Mouse (Mus musculus) midbrain, embryonic 10.5 days (tissue): ENCODE results near the gene Mrps5. TPM values are rescaled to one million over a fixed set of nuclear protein-coding genes. Genes with fewer than 3 reads are reported as not detected.

Source experiments
- DNase-seq: peaks from one replicate; pipeline ENCODE4 v3.0.0-alpha.2; 2017; ENCODE audit warnings: low spot score
- H3K27ac ChIP-seq: fragments of 300-500 bp; sonication (generic); replicated peaks from 2 replicates; pipeline ENCODE4 v1.5.1; 2016; ENCODE audit warnings: mild to moderate bottlenecking
- H3K27me3 ChIP-seq: fragments of 300-500 bp; sonication (generic); 2 replicates; pipeline ENCODE4 v1.6.1; 2016; ENCODE audit warnings: low read depth, mild to moderate bottlenecking; ENCODE audit not compliant: poor library complexity, severe bottlenecking
- H3K36me3 ChIP-seq: fragments of 300-500 bp; sonication (generic); 2 replicates; pipeline ENCODE4 v1.6.1; 2016; ENCODE audit warnings: mild to moderate bottlenecking, moderate library complexity
- H3K4me1 ChIP-seq: fragments of 300-500 bp; sonication (generic); 2 replicates; pipeline ENCODE4 v1.6.1; 2016
- H3K4me3 ChIP-seq: fragments of 300-500 bp; sonication (generic); 2 replicates; pipeline ENCODE4 v1.5.1; 2016; ENCODE audit warnings: mild to moderate bottlenecking, moderate library complexity
- H3K9me3 ChIP-seq: fragments of 300-500 bp; sonication (generic); replicated peaks from 2 replicates; pipeline ENCODE4 v1.6.1; 2016; ENCODE audit warnings: mild to moderate bottlenecking
- WGBS: fragments of 180-500 bp; shearing (Covaris S2); methylation state at CpG from one replicate; pipeline ENCODE4 v1.1.7; 2016; 5-methylcytosine and 5-hydroxymethylcytosine counted together
- polyA plus RNA-seq: library from polyadenylated mRNA; unstranded; fragments of >200 nt; fragmentation: Nextera tagmentation; extraction: Ambion mirVana; gene quantifications from 2 replicates; pipeline ENCODE4 v1.2.1, GENCODE M21; 2016

The Mrps5 gene
- 169 and 178 TPM in 2 replicates for polyA plus RNA-seq

GRCm38 (mm10) chr2:127586694-127587513 is at the start of gene Mrps5, which contains the start of gene Zfp661:
TSS of gene Mrps5 (plus strand) at chr2:127587222.
TSS of gene Zfp661 (minus strand) at chr2:127587094.
- no peaks in the 10 kb centered on the region for H3K27me3 ChIP-seq
- H3K36me3 ChIP-seq, result peaks cover 13% of the 10 kb centered on the region
- 6% methylated on average over 39 of the region's 39 CpGs for WGBS
- peak within 1 kb of the TSS; percentile 100 for H3K27ac ChIP-seq
- peak within 1 kb of the TSS; percentile 81 for H3K4me3 ChIP-seq
- peaks cover 44% of the 10 kb centered on the region for H3K4me1 ChIP-seq
- DNase-seq, result peak; percentile 90
- no peaks in the 10 kb centered on the region for H3K9me3 ChIP-seq

GRCm38 (mm10) chr2:127537548-127537947 is 49.5 kb upstream of the Mrps5 start:
- H3K9me3 ChIP-seq, result no peaks in the 10 kb centered on the region
- no peak overlapping the region for H3K27ac ChIP-seq
- no peaks in the 10 kb centered on the region for H3K36me3 ChIP-seq
- H3K4me3 ChIP-seq, result no peak overlapping the region
- DNase-seq, result no peak
- WGBS, result 80% methylated on average over 3 of the region's 3 CpGs
- H3K27me3 ChIP-seq, result peaks cover 51% of the 10 kb centered on the region
- H3K4me1 ChIP-seq, result peaks cover 9% of the 10 kb centered on the region

DNA sequence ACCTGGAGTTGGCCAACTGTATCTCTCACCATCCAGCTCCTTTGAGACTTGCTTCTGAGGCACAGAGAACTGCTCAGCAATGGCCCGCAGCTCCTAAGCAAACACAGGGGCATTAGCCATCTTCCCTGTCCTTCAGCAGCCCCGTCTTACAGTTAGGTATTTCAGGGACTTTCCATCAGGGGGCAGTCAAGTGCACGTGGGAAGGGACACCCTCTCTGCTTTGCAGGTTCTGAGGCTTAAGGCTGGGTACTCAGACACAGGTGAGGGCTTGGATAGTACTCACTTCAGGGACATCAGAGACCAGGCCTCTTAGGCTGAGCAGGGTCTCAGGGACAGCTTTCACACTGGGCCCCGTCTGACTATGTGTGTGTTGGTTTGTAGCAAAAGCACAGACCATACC is 47.5 kb upstream of the Mrps5 start:
- Histone ChIP-seq H3K9me3 (no peaks in the 10 kb centered on the region), H3K27ac (no peak overlapping the region), H3K36me3 (no peaks in the 10 kb centered on the region), H3K4me3 (no peak overlapping the region), H3K4me1 (peaks cover 9% of the 10 kb centered on the region), H3K27me3 (peaks cover 63% of the 10 kb centered on the region)
- WGBS, result 34% methylated on average over 4 of the region's 4 CpGs
- DNase-seq, result no peak

- 0 out of 2 replicates have a peak within 1 kb of the TSS, but pooled peaks have one; percentile 13 for H3K27ac ChIP-seq
- peak within 1 kb of the TSS; percentile 41 for H3K4me3 ChIP-seq
- no peaks in the 10 kb centered on the region for H3K9me3 ChIP-seq
- DNase-seq, result no peak
- H3K27me3 ChIP-seq, result peaks cover 63% of the 10 kb centered on the region
- no peaks in the 10 kb centered on the region for H3K36me3 ChIP-seq
- 3% methylated on average over 29 of the region's 29 CpGs for WGBS
- peaks cover 9% of the 10 kb centered on the region for H3K4me1 ChIP-seq
Observed at GRCm38 (mm10) chr2:127541185-127541584, 45.8 kb upstream of the Mrps5 start, which contains the start of gene Prom2. TSS of gene Prom2 (minus strand) at chr2:127541467.

GRCm38 (mm10) chr2:127541697-127542096 is 45.3 kb upstream of the Mrps5 start:
- DNase-seq, result no peak
- Histone ChIP-seq H3K27ac (no peak overlapping the region), H3K9me3 (no peaks in the 10 kb centered on the region), H3K36me3 (no peaks in the 10 kb centered on the region), H3K4me1 (peaks cover 9% of the 10 kb centered on the region), H3K4me3 (no peak overlapping the region), H3K27me3 (peaks cover 63% of the 10 kb centered on the region)
- 88% methylated on average over 2 of the region's 2 CpGs for WGBS

GRCm38 (mm10) chr2:127548342-127549074 is 38.5 kb upstream of the Mrps5 start:
- H3K9me3 ChIP-seq, result no peaks in the 10 kb centered on the region
- no peak overlapping the region for H3K27ac ChIP-seq
- 72% methylated on average over 5 of the region's 5 CpGs for WGBS
- no peak overlapping the region for H3K4me3 ChIP-seq
- H3K27me3 ChIP-seq, result peaks cover 2% of the 10 kb centered on the region; the same call in 1 of the 2 replicates
- H3K4me1 ChIP-seq, result no peaks in the 10 kb centered on the region; the same call in 1 of the 2 replicates
- H3K36me3 ChIP-seq, result no peaks in the 10 kb centered on the region
- no peak for DNase-seq

- no peak overlapping the region for H3K4me3 ChIP-seq
- DNase-seq, result no peak
- H3K36me3 ChIP-seq, result no peaks in the 10 kb centered on the region
- no peaks in the 10 kb centered on the region for H3K27me3 ChIP-seq
- H3K27ac ChIP-seq, result no peak overlapping the region
- H3K4me1 ChIP-seq, result no peaks in the 10 kb centered on the region; the same call in 1 of the 2 replicates
- H3K9me3 ChIP-seq, result no peaks in the 10 kb centered on the region
Observed at GRCm38 (mm10) chr2:127549711-127550110, 37.3 kb upstream of the Mrps5 start.

DNA sequence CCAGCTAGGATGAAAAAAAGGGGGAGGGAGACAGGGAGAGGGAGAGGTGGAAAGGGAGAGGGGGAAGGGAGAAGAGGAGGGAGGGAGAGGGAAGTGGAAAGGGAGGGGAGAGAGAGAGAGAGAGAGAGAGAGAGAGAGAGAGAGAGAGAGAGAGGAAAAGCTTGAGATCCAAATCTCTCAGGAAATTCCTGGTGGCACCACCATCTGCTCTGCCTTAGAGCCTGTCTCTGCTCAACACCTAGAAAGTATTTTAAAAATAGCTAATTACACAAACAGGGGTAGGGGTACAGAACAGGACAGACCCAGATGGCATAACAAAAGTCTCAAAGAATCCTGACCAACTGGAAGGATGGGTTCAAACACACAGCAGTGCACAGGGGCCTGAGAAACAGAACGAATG is 36.6 kb upstream of the Mrps5 start:
- H3K4me1 ChIP-seq, result no peaks in the 10 kb centered on the region; the same call in 1 of the 2 replicates
- 63% methylated on average over 1 of the region's 1 CpGs for WGBS
- no peak for DNase-seq

DNA sequence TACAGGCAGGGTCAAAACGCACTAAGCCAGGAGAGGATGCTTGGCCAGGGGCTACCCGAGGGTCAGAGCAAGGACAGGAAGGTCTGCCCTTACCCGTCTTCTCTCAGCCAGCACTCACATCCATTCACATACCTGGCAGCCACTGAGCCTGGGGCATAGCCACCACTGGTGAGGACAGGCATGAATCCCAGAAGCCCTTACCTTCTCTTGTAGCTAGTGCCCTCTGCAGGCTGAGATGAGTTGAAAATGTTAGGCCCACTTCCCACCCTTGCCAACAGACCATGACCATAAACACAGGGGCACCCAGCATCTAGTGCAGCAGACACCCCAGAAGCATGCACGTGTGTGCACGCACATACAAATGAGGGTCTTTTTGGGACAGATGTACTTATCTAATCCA is 35.9 kb upstream of the Mrps5 start:
- no peaks in the 10 kb centered on the region for H3K27me3 ChIP-seq
- DNase-seq, result no peak
- no peak overlapping the region for H3K27ac ChIP-seq
- no peaks in the 10 kb centered on the region for H3K36me3 ChIP-seq
- H3K4me1 ChIP-seq, result no peaks in the 10 kb centered on the region; the same call in 1 of the 2 replicates
- no peak overlapping the region for H3K4me3 ChIP-seq
- WGBS, result 55% methylated on average over 5 of the region's 5 CpGs
- no peaks in the 10 kb centered on the region for H3K9me3 ChIP-seq

More for the DNA sequence above, 36.6 kb upstream of the Mrps5 start:
- Histone ChIP-seq H3K4me3 (no peak overlapping the region), H3K36me3 (no peaks in the 10 kb centered on the region), H3K27ac (no peak overlapping the region), H3K9me3 (no peaks in the 10 kb centered on the region), H3K27me3 (no peaks in the 10 kb centered on the region)

DNA sequence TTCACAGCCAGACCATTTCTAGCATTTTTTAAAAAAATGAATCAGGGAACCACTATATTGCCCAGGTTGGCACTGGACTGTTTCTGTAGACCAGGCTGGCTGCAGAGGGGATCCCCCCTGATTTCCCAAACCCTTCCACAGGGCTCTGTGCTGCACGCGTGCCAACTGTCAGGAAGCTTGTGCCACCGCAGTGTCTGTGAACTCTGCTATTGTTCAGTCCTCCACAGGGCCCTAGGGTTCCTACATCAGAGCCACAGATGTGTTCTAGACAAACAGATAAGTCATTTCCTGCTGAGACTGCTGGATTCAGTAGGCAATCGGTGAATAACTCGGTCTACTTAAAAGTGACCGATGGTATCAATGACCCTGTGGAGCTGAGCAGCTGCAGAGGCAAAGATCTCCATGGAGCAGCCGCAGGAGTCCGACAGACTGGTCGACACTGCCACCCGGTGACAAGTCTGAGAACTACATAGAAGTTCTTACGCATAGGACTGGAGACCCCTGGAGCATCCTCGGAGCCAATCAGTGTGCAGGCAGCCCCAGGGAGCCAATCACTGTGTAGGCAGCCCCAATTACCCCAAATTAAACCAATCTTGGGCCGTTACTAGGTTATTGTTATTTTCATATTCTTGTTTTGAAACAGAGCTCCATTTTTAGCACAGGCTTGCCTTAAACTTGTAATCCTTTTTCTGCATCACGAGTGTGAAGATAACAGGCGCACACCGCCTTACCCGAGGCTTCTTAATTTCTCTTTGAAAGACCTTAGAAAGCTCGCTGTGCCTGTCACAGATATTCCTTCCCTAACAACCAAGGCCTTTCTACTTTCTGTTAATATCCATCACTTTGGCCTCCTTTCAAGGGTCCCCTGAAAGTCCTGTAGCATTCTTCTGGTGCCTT is 27.7 kb upstream of the Mrps5 start:
- H3K36me3 ChIP-seq, result no peaks in the 10 kb centered on the region
- H3K4me3 ChIP-seq, result peak overlapping the region; percentile 41
- peak; percentile 89 for DNase-seq
- no peaks in the 10 kb centered on the region for H3K9me3 ChIP-seq
- H3K4me1 ChIP-seq, result peaks cover 4% of the 10 kb centered on the region
- H3K27ac ChIP-seq, result peak overlapping the region; percentile 46; the same call in 1 of the 2 replicates
- H3K27me3 ChIP-seq, result peaks cover 12% of the 10 kb centered on the region; the same call in 1 of the 2 replicates
- 18% methylated on average over 18 of the region's 18 CpGs for WGBS

DNA sequence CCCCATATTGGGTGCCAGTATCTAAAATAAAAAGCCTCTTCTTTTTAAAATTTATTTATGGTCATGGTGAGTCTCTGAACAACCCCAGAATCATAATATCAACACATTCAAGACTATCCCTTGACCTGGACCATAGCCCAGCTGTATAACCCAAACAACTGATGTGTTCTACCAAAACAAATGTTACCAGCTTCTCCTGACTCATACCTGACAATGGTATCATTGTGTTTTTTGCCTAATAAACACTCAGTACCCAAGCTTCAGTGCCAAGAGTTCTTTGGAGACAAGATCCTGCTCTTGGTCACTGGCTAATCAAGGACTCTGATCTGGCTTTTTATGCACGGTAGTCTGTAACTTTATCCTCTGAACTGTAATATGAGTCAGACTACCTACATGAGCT is 13.7 kb upstream of the Mrps5 start:
- Histone ChIP-seq H3K4me3 (no peak overlapping the region), H3K9me3 (peaks cover 9% of the 10 kb centered on the region), H3K4me1 (no peaks in the 10 kb centered on the region), H3K36me3 (peaks cover 26% of the 10 kb centered on the region), H3K27ac (no peak overlapping the region), H3K27me3 (no peaks in the 10 kb centered on the region)
- DNase-seq, result no peak
- 85% methylated on average over 1 of the region's 1 CpGs for WGBS

GRCm38 (mm10) chr2:127584436-127584858 is 2.6 kb upstream of the Mrps5 start:
- H3K36me3 ChIP-seq, result peaks cover 11% of the 10 kb centered on the region
- DNase-seq, result peak; percentile 92
- H3K27me3 ChIP-seq, result no peaks in the 10 kb centered on the region
- peaks cover 38% of the 10 kb centered on the region for H3K4me1 ChIP-seq
- H3K27ac ChIP-seq, result peak overlapping the region; percentile 83
- WGBS, result under 1% methylated on average over 24 of the region's 24 CpGs
- no peaks in the 10 kb centered on the region for H3K9me3 ChIP-seq
- peak overlapping the region; percentile 77 for H3K4me3 ChIP-seq
